Mouse (Mus musculus) cerebellum, postnatal 4 days (tissue): ENCODE measurements around the gene Ppp2r5d.

ENCODE experiments used
- DNase-seq, 2 experiments: peaks; one replicate each; pipeline ENCODE4 v3.0.0; 2022; ENCODE audit warnings: low spot score in 2 of 2, mixed read lengths in 1 of 2

The Ppp2r5d gene

GRCm38 (mm10) chr17:46704887-46705835, at the start of gene Ppp2r5d:
Gene Ppp2r5d, minus strand, starts transcription at chr17:46705111.
- DNase-seq = peak; percentile 79 to 92

GRCm38 (mm10) chr17:46751794-46752556, 47.1 kb upstream of the Ppp2r5d start, which contains the start of gene Cnpy3:
Gene Cnpy3, minus strand, starts transcription at chr17:46752214.
- DNase-seq = peak; percentile 95 to 98

- DNase-seq = no peak
Observed at GRCm38 (mm10) chr17:46751056-46751793, 46.3 kb upstream of the Ppp2r5d start.

- no peak for DNase-seq
Observed at GRCm38 (mm10) chr17:46750580-46750979, 45.7 kb upstream of the Ppp2r5d start.

GRCm38 (mm10) chr17:46749282-46749681, 44.4 kb upstream of the Ppp2r5d start:
- DNase-seq = no peak

GRCm38 (mm10) chr17:46747806-46748205, 42.9 kb upstream of the Ppp2r5d start:
- no peak for DNase-seq

GRCm38 (mm10) chr17:46747234-46747633, 42.3 kb upstream of the Ppp2r5d start:
- no peak for DNase-seq

GRCm38 (mm10) chr17:46745506-46745905, 40.6 kb upstream of the Ppp2r5d start:
- no peak for DNase-seq

GRCm38 (mm10) chr17:46742986-46743385, 38.1 kb upstream of the Ppp2r5d start:
- DNase-seq = no peak

- no peak for DNase-seq
Observed at GRCm38 (mm10) chr17:46741305-46741704, 36.4 kb upstream of the Ppp2r5d start.

- DNase-seq = peak in 1 of 2 experiments; percentile 31
Observed at GRCm38 (mm10) chr17:46736160-46736559, 31.2 kb upstream of the Ppp2r5d start.

- DNase-seq = no peak
Observed at GRCm38 (mm10) chr17:46735287-46735686, 30.4 kb upstream of the Ppp2r5d start.

GRCm38 (mm10) chr17:46734055-46734454, 29.1 kb upstream of the Ppp2r5d start:
- no peak for DNase-seq

- DNase-seq = peak in 1 of 2 experiments; percentile 41
Observed at GRCm38 (mm10) chr17:46728904-46729318, 24.0 kb upstream of the Ppp2r5d start, which contains the start of gene Gnmt. Gene Gnmt, minus strand, starts transcription at chr17:46729168.

- DNase-seq = no peak
Observed at GRCm38 (mm10) chr17:46728496-46728895, 23.6 kb upstream of the Ppp2r5d start.

GRCm38 (mm10) chr17:46728021-46728420, 23.1 kb upstream of the Ppp2r5d start:
- no peak for DNase-seq

GRCm38 (mm10) chr17:46727271-46727670, 22.4 kb upstream of the Ppp2r5d start:
- DNase-seq = no peak

GRCm38 (mm10) chr17:46725731-46726645, 21.1 kb upstream of the Ppp2r5d start:
- DNase-seq = no peak

GRCm38 (mm10) chr17:46725273-46725672, 20.4 kb upstream of the Ppp2r5d start:
- DNase-seq = no peak

- DNase-seq = no peak
Observed at GRCm38 (mm10) chr17:46724477-46725084, 19.7 kb upstream of the Ppp2r5d start.
